Mouse (Mus musculus) G1E (cell line): ENCODE measurements around the gene Hoxa5.

Experiments used
- CTCF ChIP-seq: IDR thresholded peaks from 2 replicates; pipeline ENCODE4 v1.5.1; 2012; ENCODE audit warnings: low read depth, low read length, inconsistent platforms, mixed read lengths
- GATA1 ChIP-seq: IDR thresholded peaks from 2 replicates; pipeline ENCODE4 v1.6.1; 2012; ENCODE audit warnings: borderline replicate concordance, low read length, inconsistent platforms, mixed read lengths

GRCm38 (mm10) chr6:52189172-52189591 lies 15.2 kb downstream of the Hoxa5 start:
- no peak for TF ChIP-seq GATA1
- no peak for TF ChIP-seq CTCF
